Mouse (Mus musculus): Measurements from ENCODE around the gene Mrpl53.
A peak's percentile ranks its signal among the peaks of the same experiment; 100 is the strongest.

Gene Mrpl53

DNA sequence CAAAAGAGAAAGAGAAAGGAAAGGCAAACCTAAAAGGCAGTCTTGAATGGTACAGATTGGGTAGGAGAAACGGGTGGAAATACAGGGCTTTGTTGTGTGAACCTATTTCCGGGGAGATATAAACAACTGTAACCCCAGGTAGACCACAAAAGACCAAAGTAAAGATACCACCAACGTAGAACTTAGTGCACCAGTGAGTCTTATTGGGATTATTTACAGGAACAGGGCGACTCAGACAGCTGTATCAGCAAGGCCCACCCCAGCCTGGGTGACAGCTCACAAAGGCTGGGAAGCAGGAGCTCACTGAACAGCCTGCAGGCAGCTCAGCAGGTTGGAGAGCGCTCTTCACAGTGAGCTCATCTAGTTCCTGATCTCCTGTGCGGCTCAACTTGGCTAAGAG lies 12.9 kb upstream of the Mrpl53 start:
- peak; percentile 59 for DNase-seq

DNA sequence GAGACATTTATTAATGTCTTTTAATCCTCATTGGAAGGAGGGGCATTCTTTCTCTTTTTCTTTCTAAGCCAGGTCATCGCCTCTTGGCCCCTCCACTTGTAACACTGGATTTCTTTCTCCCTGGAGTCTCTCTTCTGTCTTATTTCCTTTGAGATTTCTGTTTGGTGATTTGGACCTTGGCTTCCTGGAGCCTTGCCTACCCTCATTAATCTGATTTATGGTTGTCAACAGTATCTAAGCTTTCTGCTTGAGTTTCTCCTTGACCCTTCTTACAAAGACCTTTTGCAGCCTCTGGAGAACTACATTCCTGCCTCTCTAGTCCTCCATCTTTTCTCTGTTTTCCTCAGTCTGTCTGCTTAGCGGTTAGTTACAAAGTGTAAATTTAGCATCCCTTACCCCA lies 10.4 kb upstream of the Mrpl53 start:
- DNase-seq, result no peak

DNA sequence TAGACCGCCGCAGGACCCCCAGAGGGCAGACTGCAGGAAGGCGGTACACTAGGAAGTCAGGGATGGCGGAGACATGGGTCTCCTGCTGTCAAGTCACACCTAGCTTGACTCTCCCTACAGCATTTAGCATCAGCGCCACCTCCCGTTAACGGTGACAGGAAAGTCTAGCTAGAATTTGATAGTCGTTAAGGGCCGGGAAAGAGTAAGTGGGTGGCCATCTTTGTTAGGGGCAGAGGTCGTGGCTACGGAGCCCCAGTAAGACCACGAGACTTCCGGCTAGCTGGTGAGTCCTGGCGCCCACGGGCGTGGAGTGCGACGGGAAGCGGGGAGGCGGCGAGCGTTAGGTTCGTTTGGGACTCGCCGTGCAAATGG lies 7.5 kb upstream of the Mrpl53 start, which contains the start of the genes Ccdc142 and Gm42688:
Gene Ccdc142, plus strand, starts transcription at position 286 of the 372 bp plus-strand sequence.
Gene Gm42688, plus strand, starts transcription at position 302 of the 372 bp plus-strand sequence.
- DNase-seq, result peak; percentile 95

DNA sequence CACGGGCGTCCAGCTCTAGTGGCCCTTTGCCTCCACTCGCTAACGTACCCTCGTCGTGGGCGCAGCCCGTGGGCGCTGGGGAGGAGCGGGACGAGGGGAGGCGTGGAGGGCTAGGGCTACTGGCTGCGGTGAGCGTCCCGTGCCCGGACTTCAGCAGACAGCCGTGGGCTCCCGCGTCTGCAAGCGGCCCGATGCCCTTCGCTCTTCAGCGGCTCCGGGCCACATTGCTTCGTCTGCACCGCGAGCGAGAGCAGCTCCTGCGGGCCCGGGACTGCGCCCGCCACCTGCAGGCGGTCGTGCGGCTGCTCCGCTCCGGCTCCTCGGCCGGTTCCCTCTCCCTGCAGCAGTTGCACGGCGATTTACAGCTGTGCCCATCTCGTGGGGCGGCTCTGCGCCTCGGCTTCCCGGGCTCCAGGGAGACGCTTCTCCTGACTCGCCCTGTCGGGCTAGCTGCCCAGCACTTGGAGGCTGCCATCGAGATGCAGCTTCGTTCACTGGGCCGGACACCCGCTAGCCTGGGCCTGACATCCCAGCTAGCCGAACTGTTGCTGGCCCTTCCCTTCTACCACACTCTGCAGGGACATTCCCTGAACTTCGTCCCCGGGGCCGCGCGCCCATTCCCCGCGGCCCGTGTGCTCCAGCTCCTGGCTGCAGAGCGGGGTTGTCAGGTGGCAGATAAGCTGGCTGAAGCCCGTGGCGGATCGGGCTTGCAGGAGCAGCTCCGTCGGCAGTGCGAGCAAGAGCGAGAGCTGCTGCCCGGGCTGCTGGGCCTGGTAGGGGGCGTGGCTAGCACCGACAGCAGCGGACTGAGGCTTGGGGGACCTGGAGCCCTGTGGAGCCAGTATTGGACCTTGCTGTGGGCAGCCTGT lies 6.9 kb upstream of the Mrpl53 start:
- DNase-seq, result peak; percentile 86

DNA sequence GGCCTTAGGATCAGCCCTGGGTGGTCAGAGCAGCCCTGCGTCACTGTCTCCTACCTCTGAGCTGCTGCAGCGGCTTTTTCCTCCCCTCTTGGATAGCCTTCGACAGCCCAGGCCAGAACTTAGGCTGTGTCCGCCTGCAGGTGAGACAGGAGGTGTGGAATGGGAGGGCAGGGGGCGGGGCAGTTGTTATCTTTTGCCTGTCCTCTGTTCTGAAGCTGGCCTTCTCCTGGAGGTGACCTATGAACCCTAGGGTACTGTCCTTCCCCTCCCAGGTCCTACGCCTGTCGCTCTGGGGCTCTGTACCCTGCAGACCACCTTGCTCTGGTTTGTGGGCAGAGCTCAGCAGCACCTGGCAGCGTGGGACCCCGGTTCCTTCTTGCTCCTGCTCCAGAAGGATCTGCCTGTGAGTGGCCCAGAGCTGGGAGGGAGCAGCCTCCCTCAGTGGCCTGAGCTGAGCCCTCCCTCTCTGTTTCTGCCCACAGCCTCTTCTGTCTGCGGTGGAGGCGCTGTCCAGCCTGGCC lies 5.7 kb upstream of the Mrpl53 start:
- DNase-seq, result no peak

DNA sequence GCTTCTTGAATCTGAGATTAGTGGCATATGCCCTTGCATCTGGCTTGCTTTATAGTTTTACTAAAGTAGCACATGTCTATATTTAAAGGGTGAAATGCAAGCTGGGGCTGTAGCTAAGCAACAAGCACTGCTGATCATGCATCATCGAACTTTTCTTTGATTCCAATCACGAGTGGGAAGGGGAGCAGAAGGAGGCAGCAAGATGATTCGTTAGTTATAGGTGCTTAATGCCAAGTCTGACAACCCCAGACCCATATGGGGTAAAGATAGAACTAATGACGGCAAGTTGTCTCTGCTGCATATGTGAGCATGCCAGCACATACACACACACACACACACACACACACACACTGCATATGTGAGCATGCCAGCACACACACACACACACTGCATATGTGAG lies 4.7 kb upstream of the Mrpl53 start:
- no peak for DNase-seq

DNA sequence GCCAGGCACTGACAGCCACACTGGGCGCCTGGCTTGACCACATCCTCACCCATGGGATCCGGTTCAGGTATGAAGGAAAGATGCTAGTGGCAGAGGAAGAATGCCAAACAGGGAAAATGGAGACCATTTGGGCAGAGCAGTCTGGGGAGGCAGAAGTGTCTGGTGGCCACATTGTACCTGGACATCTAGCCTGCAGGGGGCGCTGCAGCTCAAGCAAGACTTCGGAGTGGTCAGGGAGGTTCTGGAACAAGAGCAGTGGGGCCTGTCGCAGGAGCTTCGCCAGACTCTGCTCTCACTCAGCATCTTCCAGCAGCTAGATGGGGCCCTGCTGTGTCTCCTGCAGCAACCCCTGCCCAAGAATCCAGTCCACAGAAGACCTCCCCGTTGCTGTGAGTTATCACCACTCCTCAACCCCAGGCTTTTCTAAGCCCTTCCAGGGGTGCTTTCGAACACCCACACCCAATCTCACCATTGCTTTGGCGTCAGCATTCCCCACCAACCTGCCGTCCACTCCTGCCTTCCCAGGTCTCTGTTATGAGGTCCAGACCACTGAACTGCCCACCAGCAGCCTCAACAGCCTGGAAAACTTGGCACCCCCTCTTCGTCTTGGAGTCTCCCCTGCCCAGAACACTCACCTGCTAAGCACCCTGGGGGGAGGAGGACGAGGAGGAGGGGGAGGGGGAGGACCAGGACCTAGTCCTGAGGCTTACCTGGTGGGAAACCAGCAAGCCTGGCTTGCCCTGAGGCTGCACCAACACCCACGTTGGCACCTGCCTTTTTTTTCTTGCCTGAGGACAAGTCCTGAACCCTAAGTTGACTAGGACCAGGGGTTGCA lies 1.1 kb upstream of the Mrpl53 start:
- peak; percentile 87 for DNase-seq

DNA sequence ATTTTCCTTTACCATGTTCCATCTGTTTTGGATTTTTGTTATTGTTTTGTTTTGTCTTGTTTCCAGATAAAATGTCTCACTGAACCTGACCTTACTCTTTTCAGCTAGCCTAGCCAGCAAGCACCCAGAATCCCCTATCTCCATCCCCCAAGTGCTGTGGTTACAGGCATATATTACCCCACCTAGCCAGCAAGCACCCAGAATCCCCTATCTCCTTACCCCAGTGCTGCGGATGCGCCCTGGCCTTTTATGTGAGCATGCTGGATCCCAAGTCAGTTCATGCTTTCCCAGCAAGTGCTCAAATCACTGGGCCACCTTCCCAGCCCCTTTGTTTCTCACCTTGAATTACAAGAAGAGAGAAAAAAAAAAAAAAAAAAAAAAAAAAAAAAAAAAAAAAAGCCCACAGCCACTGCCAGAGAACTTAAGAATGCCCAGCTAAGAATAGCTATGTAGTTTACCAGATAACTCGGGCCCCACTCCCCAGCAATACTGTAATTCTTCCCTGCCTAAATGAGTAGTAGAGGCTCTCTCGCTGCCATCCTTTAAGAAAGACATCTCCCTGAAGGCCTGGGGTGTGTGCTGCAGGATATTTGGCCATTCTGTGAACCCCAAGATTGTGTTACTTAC lies 2.8 kb downstream of the Mrpl53 start:
- no peak for DNase-seq

DNA sequence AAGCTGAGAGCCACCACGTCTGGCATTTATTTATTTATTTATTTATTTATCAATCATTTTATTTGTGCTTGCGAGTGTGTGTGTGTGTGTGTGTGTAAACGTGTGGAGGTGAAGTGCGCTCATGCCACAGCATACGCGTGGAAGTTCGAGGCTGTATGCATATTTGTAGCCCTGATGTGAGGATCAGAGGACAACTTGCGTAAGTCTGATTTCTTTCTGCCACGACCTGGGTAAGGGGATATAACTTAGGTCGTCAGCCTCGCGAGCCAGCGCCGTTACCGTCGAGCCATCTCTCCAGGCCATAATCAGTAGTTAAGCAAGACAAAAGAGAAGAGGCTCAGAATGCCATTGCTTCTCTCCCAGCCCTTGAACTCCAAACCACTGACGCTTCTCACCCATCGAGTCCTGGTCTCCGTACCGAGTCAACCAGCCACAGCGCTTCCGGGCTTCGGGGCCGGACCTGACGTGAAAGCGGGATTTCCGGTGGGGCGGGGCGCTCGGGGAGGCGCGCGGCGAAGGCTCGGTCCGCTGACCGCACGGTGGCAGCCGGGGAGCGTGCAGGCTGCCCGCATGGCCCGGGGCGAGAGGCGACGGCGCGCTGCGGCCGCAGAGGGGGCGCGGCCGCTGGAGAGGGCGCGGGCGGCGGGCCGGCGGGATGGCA lies 6.3 kb downstream of the Mrpl53 start, which contains the start of gene Mogs:
Gene Mogs, plus strand, starts transcription at position 486 of the 661 bp plus-strand sequence.
- peak; percentile 95 for DNase-seq

DNA sequence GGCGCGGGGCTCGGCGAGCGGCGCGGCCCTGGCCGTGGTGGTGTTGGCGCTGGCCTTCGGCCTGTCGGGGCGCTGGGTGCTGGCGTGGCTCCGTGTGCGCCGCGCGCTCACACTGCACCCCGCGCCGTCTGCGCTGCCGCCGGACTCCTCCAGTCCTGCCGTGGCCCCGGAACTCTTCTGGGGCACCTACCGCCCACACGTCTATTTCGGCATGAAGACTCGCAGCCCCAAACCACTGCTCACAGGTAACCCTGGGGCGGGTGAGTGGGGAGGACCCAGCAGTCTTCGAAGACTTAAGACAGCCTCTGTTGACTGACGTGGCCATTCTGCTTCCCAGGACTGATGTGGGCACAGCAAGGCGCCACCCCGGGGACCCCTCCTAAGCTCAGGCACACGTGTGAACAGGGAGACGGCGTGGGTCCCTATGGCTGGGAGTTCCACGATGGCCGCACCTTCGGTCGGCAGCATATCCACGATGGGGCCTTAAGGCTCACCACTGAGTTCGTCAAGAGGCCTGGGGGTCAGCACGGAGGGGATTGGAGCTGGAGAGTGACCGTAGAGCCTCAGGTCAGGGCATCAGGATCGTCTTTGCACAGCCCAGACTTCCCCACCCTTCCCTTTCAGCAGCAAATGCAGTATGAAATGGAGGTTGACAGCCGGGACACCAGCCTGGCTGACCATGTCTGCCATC lies 7.0 kb downstream of the Mrpl53 start:
- DNase-seq, result peak; percentile 52

DNA sequence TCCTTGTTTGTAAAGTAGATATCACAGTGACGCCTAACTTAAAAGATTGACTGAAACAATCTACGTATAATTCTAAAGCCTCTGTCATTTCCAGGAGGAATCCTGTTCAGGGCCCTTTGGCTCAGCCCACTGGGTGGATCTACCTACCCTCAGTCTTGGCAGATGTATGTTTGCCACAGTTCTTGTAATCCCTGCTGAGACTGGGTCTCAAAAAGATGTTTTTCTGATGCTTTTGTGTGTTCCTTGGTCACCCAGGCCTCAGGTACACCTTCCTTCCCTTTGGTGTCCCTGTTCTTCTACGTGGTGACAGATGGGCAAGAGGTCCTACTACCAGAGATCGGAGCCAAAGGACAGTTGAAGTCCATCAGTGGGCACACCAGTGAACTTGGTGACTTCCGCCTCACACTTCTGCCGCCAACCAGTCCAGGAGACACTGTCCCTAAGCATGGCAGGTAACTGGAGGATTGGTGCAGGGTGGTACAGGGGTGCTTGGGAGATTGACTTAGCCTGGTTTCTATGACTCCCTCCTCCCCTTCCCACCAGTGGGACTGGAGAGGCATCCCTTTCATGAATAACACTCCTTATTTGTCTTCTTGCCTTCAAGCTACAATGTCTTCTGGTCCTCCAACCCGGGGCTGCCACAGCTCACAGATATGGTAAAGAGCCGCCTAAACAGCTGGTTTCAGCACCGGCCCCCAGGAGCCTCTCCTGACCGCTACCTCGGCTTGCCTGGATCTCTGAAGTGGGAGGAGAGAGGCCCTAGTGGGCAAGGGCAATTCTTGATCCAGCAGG lies 7.7 kb downstream of the Mrpl53 start:
- no peak for DNase-seq

DNA sequence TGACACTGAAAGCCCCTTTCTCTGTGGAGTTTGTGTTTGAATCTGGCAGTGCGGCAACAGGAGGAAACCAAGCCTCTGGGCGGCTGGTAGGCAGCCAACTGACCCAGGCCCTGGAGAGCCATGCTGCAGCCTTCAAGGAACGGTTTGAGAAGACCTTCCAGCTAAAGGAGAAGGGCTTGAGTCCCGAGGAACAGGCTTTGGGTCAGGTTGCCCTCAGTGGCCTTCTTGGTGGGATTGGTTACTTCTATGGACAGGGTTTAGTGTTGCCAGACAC lies 8.3 kb downstream of the Mrpl53 start:
- DNase-seq, result no peak

DNA sequence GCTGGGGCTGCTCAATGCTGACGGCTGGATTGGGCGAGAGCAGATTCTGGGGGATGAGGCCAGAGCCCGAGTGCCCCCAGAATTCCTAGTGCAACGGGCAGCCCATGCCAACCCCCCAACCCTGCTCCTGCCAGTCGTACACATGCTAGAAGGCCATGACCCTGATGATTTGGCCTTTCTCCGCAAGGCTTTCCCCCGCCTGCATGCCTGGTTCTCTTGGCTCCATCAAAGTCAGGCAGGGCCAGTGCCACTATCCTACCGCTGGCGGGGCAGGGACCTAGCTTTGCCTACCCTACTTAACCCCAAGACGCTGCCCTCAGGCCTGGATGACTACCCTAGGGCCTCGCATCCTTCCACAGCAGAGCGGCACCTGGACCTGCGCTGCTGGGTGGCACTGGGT lies 8.8 kb downstream of the Mrpl53 start:
- no peak for DNase-seq

DNA sequence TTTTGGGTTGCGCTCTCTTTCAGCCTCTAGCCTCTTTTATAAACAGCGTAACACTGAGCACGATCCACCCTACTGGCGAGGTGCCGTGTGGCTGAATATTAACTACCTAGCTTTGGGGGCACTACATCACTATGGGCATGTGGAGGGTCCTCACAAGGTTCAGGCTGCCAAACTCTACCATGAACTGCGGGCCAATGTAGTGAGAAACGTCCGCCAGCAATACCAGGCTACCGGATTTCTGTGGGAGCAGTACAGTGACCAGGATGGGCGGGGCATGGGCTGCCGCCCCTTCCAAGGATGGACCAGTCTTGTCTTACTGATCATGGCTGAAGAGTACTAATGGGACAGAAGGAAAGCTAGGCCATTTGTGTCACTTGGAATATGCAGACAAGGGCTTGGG lies 9.5 kb downstream of the Mrpl53 start:
- no peak for DNase-seq

DNA sequence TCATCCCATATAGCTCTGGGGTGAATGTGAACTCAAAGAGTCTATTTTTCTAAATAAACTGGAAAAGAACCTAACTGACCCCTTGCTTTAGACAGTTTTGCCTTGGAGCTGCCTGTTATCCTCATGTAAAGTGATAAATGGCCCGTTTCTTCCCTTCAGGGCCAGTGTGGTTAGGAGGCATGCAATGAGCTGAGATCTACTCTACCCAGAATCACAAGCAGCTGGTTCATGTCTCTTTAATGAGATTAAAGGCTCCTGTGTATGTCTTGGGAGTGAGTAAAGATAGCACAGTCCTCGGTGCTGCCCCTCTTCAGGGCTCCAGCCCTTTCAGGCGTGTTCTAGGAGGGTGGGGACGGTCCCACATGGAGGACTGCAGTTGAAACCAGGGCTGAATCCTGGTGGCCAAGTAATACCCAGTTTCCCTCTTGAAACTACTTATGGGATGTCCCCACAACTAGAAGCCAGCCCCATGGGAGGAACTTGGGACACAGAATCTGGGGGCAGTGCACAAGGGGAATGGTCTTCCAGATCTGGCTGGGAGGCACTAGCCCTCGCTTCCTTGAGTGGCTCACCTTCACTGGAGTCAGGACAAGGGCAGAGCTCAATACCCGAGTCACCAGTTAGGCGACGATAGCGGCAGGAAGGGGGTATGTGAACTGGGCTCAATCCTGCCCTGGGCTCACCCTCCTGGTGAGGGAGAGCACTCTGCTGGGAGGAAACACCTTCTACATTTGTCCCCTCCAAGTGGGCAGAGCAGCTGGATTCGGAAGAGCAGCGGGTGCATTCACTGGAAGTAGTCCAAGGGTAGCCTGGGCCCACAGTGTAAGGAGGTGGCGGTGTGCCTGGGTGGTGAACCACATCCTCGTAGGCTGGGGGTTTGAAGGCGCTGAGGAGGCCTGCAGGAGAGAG lies 10.2 kb downstream of the Mrpl53 start:
- DNase-seq, result peak; percentile 38

DNA sequence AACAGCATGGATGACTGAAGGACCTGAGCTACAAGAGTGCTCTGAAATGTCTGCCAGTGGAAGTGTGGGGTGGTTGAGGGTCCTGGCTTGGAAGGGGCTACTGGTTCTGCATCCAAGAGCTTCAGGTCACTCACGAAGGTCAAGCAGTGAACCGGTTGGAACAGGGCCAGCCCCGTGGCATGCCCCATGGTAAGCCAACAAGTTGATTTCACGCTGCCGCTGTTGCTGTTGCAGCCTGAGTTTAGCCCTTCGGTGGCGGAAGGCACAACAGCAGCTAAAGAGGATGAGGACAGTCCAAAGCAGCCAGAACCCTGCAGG lies 10.9 kb downstream of the Mrpl53 start:
- no peak for DNase-seq

DNA sequence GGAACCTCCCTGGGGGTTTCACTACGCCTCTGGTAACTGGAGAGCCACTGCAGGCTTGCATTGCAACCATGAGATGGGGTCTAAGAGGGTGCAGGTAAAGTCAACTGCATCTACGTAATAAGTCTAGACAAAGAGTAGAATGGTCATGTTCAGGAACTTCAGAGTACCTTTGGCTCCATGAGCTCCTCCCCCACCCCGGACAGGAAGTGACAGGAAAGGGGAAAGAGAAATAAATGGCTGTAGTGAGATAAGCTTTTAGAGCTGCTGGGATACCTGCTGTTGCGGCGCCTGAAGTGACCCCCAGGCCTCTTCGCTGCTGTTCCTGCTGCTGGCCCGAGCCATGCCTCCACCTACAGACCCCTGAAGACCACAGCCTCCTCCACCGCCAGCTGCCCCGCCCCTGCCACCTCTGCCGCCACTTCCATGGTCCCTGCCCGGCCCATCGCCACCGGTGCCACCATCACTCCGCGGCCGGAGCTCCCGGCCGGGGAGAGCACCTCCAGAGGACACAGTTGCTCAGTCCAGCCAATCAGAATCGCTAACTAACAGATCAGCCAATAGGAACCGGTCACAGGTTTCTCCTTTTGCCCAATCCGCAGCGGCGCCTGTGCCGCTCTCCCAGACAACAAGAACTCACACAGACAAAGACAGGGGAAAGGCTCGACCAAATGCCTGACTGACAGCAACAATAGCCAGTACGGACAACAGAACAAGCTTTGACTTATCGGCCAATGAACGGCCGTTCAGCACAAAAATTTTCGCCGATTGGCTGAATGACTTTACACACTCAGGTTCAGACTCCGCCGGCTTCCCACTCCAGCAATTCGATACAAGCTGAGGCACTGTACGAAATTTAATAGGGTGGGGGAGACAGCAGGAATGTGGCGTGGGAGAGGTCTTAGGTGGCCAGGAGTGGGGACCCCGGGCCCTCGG lies 12.4 kb downstream of the Mrpl53 start, which contains the start of gene Wbp1:
Gene Wbp1, minus strand, starts transcription at position 630 of the 933 bp plus-strand sequence.
- DNase-seq, result peak; percentile 92

DNA sequence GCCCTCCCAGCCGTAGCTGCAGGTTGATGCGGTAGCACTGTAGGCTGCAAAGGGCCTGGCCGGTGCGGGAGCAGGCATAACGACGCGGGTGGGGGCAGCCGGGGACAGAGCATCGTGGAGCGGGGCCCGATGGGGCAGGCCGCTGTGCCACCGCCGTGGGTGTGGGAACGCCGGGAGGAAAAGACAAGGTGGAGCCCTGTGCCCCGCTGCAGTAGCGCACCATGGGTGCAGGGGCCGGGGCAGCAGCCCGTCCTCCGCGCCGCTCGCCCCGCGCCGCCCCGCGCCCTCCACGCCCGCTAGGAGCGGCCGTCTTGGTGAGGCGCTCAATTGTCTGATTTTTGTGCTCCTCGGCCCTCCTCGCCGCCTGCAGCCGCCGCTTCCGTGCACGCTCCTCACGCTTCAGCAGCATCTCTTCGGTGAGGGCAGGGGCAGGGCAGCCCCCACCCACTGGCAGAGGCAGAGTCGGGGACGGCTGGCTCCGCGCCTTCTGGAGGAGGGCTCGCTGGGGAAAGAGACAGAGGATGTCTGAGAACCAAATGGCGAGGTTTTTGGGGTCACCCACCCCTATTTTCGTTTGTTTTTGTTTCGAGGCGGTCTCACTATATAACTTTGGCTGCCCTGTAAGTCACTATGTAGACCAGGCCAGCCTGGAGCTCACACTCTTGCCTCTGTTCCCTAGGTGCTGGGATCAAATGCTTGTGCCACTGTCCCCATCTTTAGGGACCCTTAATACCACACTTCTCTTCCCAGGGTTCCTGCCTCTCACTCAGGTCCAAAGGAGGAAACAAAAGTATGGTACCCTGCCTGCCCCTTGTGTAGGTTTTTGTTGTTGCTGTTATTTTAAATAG lies 13.2 kb downstream of the Mrpl53 start:
- DNase-seq, result peak; percentile 59

All from thymus, postnatal 14 days (tissue).